Mouse (Mus musculus) gastrocnemius, adult 2 months (tissue): ENCODE results near the gene Fam171a2. TPM values are rescaled to one million over a fixed set of nuclear protein-coding genes. Genes with fewer than 3 reads are reported as not detected.
"Not testable (repeated sequence)": the region's sequence is repeated elsewhere in the genome, so short reads cannot be mapped to it uniquely, and the experiment has no call there.

Experiments used
- DNase-seq: peaks from one replicate; pipeline ENCODE4 v3.0.0; 2022
- H3K27ac ChIP-seq: fragments of 200-600 bp; 2 replicates; pipeline ENCODE4 v1.8.1; 2022; ENCODE audit warnings: mild to moderate bottlenecking
- H3K4me3 ChIP-seq: fragments of 200-600 bp; 2 replicates; pipeline ENCODE4 v1.8.1; 2022; ENCODE audit warnings: mild to moderate bottlenecking, moderate library complexity
- CTCF ChIP-seq: fragments of 200-600 bp; IDR thresholded peaks from 2 replicates; pipeline ENCODE4 v1.8.1; 2022; ENCODE audit warnings: antibody characterized with exemption, mild to moderate bottlenecking, moderate library complexity
- intact Hi-C: fragments of 180-260 bp; cut with DNase I; formaldehyde crosslinking; loops from one replicate; pipeline ENCODE4 v1.15.1; 2025
- total RNA-seq, 2 experiments: library from RNA; stranded (reverse); gene quantifications; 2 replicates each; pipeline ENCODE4 v1.2.3; 2021

Gene Fam171a2
- total RNA-seq, 2 experiments from 2014 or later, result 0.66 to 1.1 TPM

- no peak for TF ChIP-seq CTCF
- intact Hi-C loops, result loop anchor here (1.0 kb wide), 1 partner anchor 19 kb away; no protein-coding TSS in a partner anchor
- H3K4me3 ChIP-seq, result peak within 1 kb of the TSS; percentile 84
- peak; percentile 91 for DNase-seq
- peak within 1 kb of the TSS; percentile 91 for H3K27ac ChIP-seq
Measured at GRCm38 (mm10) chr11:102430121-102431017, 17.1 kb downstream of the Fam171a2 start, which contains the start of gene Grn. Gene Grn, plus strand, starts transcription at chr11:102430315.

- TF ChIP-seq CTCF, result no peak
- peak overlapping the region; percentile 91 for H3K27ac ChIP-seq
- H3K4me3 ChIP-seq, result peak overlapping the region; percentile 84
- intact Hi-C loops, result no loop called here
- DNase-seq, result no peak
Measured at GRCm38 (mm10) chr11:102429551-102429950, 17.9 kb downstream of the Fam171a2 start.

- no peak for DNase-seq
- no peak overlapping the region for H3K27ac ChIP-seq
- no peak for TF ChIP-seq CTCF
- intact Hi-C loops, result no loop called here
- H3K4me3 ChIP-seq, result peak overlapping the region; percentile 84
Measured at GRCm38 (mm10) chr11:102428981-102429540, 18.4 kb downstream of the Fam171a2 start.

- H3K4me3 ChIP-seq, result no peak overlapping the region
- no peak for TF ChIP-seq CTCF
- no peak for DNase-seq
- H3K27ac ChIP-seq, result no peak overlapping the region
- intact Hi-C loops, result no loop called here
Measured at GRCm38 (mm10) chr11:102425555-102426316, 21.7 kb downstream of the Fam171a2 start.

GRCm38 (mm10) chr11:102424666-102425065, 22.8 kb downstream of the Fam171a2 start:
- H3K4me3 ChIP-seq, result no peak overlapping the region
- DNase-seq, result no peak
- intact Hi-C loops, result no loop called here
- H3K27ac ChIP-seq, result no peak overlapping the region
- no peak for TF ChIP-seq CTCF

GRCm38 (mm10) chr11:102421559-102421958, 25.9 kb downstream of the Fam171a2 start:
- H3K4me3 ChIP-seq, result no peak overlapping the region
- intact Hi-C loops, result no loop called here
- H3K27ac ChIP-seq, result no peak overlapping the region
- DNase-seq, result no peak
- TF ChIP-seq CTCF, result no peak

GRCm38 (mm10) chr11:102418887-102419286, 28.6 kb downstream of the Fam171a2 start:
- H3K27ac ChIP-seq, result no peak overlapping the region
- no peak overlapping the region for H3K4me3 ChIP-seq
- TF ChIP-seq CTCF, result no peak
- DNase-seq, result no peak
- intact Hi-C loops, result no loop called here

- DNase-seq, result no peak
- no peak overlapping the region for H3K4me3 ChIP-seq
- no peak for TF ChIP-seq CTCF
- no peak overlapping the region for H3K27ac ChIP-seq
- intact Hi-C loops, result no loop called here
Measured at GRCm38 (mm10) chr11:102417160-102417559, 30.3 kb downstream of the Fam171a2 start.

GRCm38 (mm10) chr11:102415034-102415802, 32.3 kb downstream of the Fam171a2 start:
- DNase-seq, result no peak
- Histone ChIP-seq H3K4me3 (no peak overlapping the region), H3K27ac (no peak overlapping the region)
- no peak for TF ChIP-seq CTCF
- intact Hi-C loops, result no loop called here

- Histone ChIP-seq H3K27ac (no peak overlapping the region), H3K4me3 (no peak overlapping the region)
- no peak for TF ChIP-seq CTCF
- no peak for DNase-seq
- intact Hi-C loops, result loop anchor here (2.0 kb wide), 1 partner anchor 104 kb away; no protein-coding TSS in a partner anchor
Measured at GRCm38 (mm10) chr11:102413059-102413458, 34.4 kb downstream of the Fam171a2 start.

- Histone ChIP-seq H3K4me3 (peak overlapping the region; percentile 42), H3K27ac (peak overlapping the region; percentile 69)
- intact Hi-C loops, result loop anchor here (1.0 to 2.0 kb wide), 2 partner anchors 20 to 103 kb away; no protein-coding TSS in a partner anchor
- DNase-seq, result peak; percentile 92
- peak; percentile 89 for TF ChIP-seq CTCF
Measured at GRCm38 (mm10) chr11:102411704-102412103, 35.8 kb downstream of the Fam171a2 start.

GRCm38 (mm10) chr11:102411061-102411460, 36.4 kb downstream of the Fam171a2 start:
- DNase-seq, result no peak
- Histone ChIP-seq H3K27ac (peak overlapping the region; percentile 69), H3K4me3 (no peak overlapping the region)
- intact Hi-C loops, result loop anchor here (1.0 kb wide), 1 partner anchor 20 kb away; no protein-coding TSS in a partner anchor
- TF ChIP-seq CTCF, result no peak

- H3K27ac ChIP-seq, H3K4me3 ChIP-seq, DNase-seq, intact Hi-C loops: not testable (repeated sequence)
Measured at GRCm38 (mm10) chr11:102410345-102410744, 37.1 kb downstream of the Fam171a2 start.
